Mouse (Mus musculus): ENCODE results near the gene Cd300a.

- no peak for TF ChIP-seq EP300 (optimal IDR thresholded peaks at IDR 0.05)
- TF ChIP-seq CTCF (IDR thresholded peaks at IDR 0.05; ENCODE audit: low read depth) = no peak
These were observed 44.3 kb downstream of the Cd300a start, which contains the start of gene Cd300lb for GRCm38 (mm10) chr11:114934144-114934543.
